Mouse (Mus musculus) kidney, adult 2 months (tissue): ENCODE results near the gene Dedd2.

Experiments
- CTCF ChIP-seq: fragments of 200-500 bp; conservative IDR thresholded peaks from 2 replicates; pipeline ENCODE4 v1.5.1; 2011; ENCODE audit warnings: low read depth, mild to moderate bottlenecking, control low read depth, low read length, moderate library complexity, mixed read lengths; ENCODE audit not compliant: insufficient read depth, insufficient read length
- POLR2A ChIP-seq: fragments of 200-500 bp; IDR thresholded peaks from one replicate; pipeline ENCODE4 v1.6.1; 2011; ENCODE audit warnings: low read depth, low read length, control low read depth

GRCm38 (mm10) chr7:25213099-25213498 is 7.3 kb downstream of the Dedd2 start:
- TF ChIP-seq CTCF (no peak), POLR2A (no peak)
